Mouse (Mus musculus) right cerebral cortex, postnatal 36 days (tissue): Measurements from ENCODE around the gene Dnaja3.
"Not testable (repeated sequence)": the region's sequence is repeated elsewhere in the genome, so short reads cannot be mapped to it uniquely, and the experiment has no call there.

Experiments
- DNase-seq, 2 experiments: peaks; one replicate each; pipeline ENCODE4 v3.0.0; 2022; ENCODE audit warnings: low spot score in 2 of 2, mixed read lengths in 1 of 2

Gene Dnaja3

GRCm38 (mm10) chr16:4665726-4666125, 25.9 kb downstream of the Dnaja3 start:
- DNase-seq, result no peak

DNA sequence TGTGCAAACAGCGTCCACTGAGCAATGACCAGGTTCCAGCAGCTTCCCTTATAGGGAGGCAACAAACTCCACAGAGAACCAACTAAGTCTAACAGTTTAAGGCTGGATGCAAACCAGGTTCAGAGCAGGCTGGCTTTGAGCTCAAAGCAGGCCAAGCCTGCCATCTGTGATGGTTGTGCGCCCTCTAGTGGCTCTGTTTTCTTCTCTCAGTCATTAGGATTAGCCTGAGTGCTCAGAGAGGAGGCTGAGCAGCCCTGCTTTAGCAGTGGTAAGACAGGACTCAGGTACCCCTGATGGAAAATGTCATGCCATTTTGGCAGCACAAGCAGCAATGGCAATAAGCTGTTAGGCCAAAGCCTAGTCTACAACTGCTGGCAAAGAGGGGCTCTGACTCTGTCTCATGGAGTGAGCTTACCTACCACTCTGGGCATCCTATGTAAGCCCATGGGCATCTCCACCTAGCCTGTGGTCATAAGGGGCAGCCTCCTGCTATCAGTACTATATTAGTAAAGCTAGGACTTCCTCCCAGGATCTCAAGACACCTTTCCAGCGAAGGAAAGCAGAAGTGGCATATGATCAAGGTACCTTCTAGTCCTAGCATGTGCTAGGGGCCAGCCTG, 27.5 kb downstream of the Dnaja3 start:
- peak; percentile 63 to 72 for DNase-seq

- no peak for DNase-seq
Observed at GRCm38 (mm10) chr16:4670317-4670716, 30.5 kb downstream of the Dnaja3 start.

GRCm38 (mm10) chr16:4674091-4674490, 34.3 kb downstream of the Dnaja3 start:
- DNase-seq, result no peak

DNA sequence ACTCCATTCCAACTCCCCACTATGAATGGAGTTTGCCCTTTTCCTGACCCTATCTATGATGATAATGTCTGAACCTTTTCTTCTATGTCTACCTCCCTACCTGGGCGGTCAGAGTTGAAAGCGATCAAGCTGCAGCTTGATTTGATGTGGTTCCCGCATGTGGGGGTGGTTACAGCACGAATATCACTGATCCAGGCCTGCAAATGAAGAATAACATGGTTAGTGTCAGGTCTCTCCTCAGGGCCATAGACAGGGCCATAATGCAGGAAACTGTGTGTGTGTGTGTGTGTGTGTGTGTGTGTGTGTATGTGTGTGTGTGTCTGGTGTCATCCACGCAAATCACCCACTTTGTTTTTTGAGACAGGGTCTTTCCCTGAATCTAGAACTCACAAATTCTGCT, 37.0 kb downstream of the Dnaja3 start:
- DNase-seq, result no peak

GRCm38 (mm10) chr16:4678080-4678479, 38.3 kb downstream of the Dnaja3 start:
- no peak for DNase-seq

- peak; percentile 85 to 89 for DNase-seq
Observed at GRCm38 (mm10) chr16:4679121-4680018, 39.6 kb downstream of the Dnaja3 start, which contains the start of gene Coro7. TSS of gene Coro7 (minus strand) at chr16:4679777.

- not testable (repeated sequence) for DNase-seq
Observed at GRCm38 (mm10) chr16:4680922-4681455, 41.2 kb downstream of the Dnaja3 start.

GRCm38 (mm10) chr16:4682628-4683179, 42.9 kb downstream of the Dnaja3 start:
- no peak for DNase-seq

- no peak for DNase-seq
Observed at GRCm38 (mm10) chr16:4683193-4683580, 43.4 kb downstream of the Dnaja3 start.

- DNase-seq, result peak; percentile 92
Observed at GRCm38 (mm10) chr16:4683581-4684456, 44.0 kb downstream of the Dnaja3 start.

DNA sequence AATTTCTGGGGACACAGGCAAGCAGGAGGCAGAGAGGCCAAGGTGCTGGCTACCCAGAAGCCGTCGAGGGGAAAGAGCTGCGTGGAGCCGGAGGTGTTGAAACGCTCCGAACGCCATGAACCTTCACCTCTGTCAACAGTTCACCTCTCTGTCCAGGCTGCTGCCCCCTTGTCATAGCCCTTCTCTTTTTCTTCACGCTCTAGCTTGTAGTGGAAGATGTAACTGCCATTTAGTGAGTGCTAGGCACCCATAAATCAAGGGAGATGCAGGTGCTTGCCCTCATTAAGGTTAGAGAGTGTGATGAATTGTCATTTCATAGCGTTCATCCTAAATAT, 44.6 kb downstream of the Dnaja3 start:
- no peak for DNase-seq

DNA sequence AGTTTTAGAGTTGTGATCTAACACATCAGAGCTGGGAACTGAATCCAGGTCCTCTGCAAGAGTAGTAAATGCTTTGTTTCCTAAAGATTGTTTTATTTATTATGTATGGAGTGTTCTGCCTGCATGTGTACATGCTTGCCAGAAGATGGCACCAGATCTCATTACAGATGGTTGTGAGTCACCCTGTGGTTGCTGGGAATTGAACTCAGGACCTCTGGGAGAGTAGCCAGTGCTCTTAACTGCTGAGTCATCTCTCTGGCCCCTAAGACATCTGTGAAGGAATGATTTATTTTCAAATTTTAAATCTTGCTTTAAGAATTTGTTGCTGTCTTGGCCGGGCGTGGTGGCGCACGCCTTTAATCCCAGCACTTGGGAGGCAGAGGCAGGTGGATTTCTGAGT, 49.6 kb downstream of the Dnaja3 start:
- DNase-seq, result not testable (repeated sequence)

GRCm38 (mm10) chr16:4701211-4701610, 61.4 kb downstream of the Dnaja3 start:
- no peak for DNase-seq

DNA sequence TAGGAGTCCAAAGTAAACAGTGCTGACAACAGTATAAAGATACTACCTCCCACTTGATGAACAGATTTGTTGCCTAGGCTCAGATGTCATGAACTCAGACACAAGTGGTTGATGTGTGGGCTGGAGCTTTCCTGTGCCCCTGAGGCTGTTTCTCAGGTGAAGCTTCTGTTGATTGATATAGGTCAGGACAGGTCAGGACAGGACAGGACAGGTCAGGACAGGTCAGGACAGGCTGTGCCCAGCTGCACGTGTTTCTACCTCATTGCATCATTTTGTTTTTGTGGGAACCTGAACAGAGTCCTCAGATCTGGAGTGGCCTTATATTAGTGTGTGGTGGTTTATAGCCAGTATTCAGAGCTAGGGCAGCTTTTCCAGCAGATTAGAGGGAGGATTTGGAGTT, 62.9 kb downstream of the Dnaja3 start:
- no peak for DNase-seq

- DNase-seq, result no peak
Observed at GRCm38 (mm10) chr16:4705541-4705940, 65.8 kb downstream of the Dnaja3 start.

GRCm38 (mm10) chr16:4711173-4711572, 71.4 kb downstream of the Dnaja3 start:
- no peak for DNase-seq

GRCm38 (mm10) chr16:4713861-4714710, 74.3 kb downstream of the Dnaja3 start:
- no peak for DNase-seq

DNA sequence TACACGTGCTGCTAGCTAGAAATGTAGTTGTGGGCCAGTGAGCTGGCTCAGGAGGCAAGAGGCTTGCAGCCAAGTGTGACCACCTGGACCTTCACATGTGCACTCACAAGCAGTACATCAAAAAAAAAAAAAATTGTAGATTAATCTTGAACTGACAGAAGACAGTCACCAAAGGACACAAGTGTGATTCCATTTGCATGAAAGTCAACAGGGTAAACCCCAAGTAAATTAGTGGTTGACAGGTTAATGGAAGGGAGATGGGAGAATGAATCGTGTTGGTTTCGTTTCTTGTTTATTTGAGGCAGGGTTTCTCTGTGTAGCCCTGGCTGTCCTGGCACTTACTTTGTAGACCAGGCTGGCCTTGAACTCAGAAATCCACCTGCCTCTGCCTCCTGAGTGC, 78.1 kb downstream of the Dnaja3 start:
- no peak for DNase-seq

DNA sequence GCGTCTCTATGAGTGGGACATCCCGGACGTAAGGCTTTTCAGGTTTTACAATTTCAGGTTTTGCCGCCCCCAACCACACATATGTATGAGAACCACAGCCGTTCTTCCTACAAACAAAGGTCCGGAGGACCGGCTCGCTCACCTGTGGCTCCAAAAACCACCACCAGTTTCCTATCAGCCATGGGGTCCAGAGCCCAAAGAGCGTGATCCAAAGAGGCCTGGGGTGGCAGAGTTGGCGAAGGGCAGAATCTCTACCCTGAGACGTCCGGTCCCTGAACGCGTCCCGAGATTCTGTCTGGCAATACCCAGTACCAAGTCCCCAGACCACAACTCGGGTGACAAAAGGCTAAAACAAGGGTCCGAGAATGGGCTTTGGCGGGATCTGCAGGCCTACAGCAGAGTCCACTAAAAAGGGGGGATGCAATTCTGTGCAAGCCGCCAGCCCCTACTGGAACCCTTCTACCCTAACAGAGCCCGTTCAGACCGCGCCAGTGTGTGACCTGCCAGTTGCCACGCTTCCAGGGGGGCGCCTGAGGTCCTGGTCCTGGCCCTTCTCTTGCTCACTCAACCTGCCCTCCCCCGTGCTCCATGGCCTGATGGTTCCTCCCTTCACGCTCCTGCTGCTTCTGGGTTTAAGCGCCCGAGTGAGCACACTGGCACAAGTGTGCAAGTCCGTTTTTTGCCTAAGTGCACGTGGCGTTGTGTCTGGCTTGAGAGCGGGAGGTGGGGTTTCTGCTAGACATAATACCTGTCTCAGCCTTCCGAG, 79.1 kb downstream of the Dnaja3 start, which contains the start of gene Nmral1:
Nmral1 (minus strand) TSS at position 604 of the 766 bp plus-strand sequence.
- DNase-seq, result peak; percentile 44
